Mouse (Mus musculus) spleen, adult 2 months (tissue): Measurements from ENCODE around the gene Rhbdf2. TPM values are rescaled to one million over a fixed set of nuclear protein-coding genes. Genes with fewer than 3 reads are reported as not detected.

ENCODE experiments used
- DNase-seq, 2 experiments: peaks; one replicate each; pipeline versions ENCODE4 v3.0.0 to v3.0.0-alpha.2; 2012 to 2021; ENCODE audit warnings: low spot score in 2 of 2, low read depth in 1 of 2
- H3K27ac ChIP-seq: fragments of 200-500 bp; 2 replicates; pipeline ENCODE4 v1.5.1; 2012; ENCODE audit warnings: low read length, inconsistent platforms; ENCODE audit not compliant: insufficient read depth
- H3K27me3 ChIP-seq: fragments of 200-500 bp; 2 replicates; pipeline ENCODE4 v1.6.1; 2012; ENCODE audit warnings: mild to moderate bottlenecking, moderate library complexity, low read length, inconsistent platforms; ENCODE audit not compliant: control insufficient read depth, insufficient read depth
- H3K36me3 ChIP-seq: fragments of 200-500 bp; 2 replicates; pipeline ENCODE4 v1.6.1; 2012; ENCODE audit warnings: mild to moderate bottlenecking, low read length, inconsistent platforms; ENCODE audit not compliant: control insufficient read depth, insufficient read depth
- H3K4me1 ChIP-seq: fragments of 200-500 bp; 2 replicates; pipeline ENCODE4 v1.6.1; 2011; ENCODE audit warnings: inconsistent platforms; ENCODE audit not compliant: control insufficient read depth, insufficient read depth, insufficient read length
- H3K4me3 ChIP-seq: fragments of 200-500 bp; 2 replicates; pipeline ENCODE4 v1.5.1; 2011; ENCODE audit warnings: mild to moderate bottlenecking, inconsistent platforms; ENCODE audit not compliant: insufficient read depth, insufficient read length; ENCODE audit errors: extremely low read depth
- CTCF ChIP-seq: fragments of 200-500 bp; IDR thresholded peaks from 2 replicates; pipeline ENCODE4 v1.5.1; 2011; ENCODE audit warnings: mild to moderate bottlenecking, inconsistent platforms; ENCODE audit not compliant: insufficient read depth, insufficient read length, insufficient replicate concordance; ENCODE audit errors: extremely low read depth
- POLR2A ChIP-seq: fragments of 200-500 bp; IDR thresholded peaks from 2 replicates; pipeline ENCODE4 v1.6.1; 2011; ENCODE audit warnings: low read depth, low read length, inconsistent platforms
- WGBS: fragments of 180-500 bp; shearing (Covaris S2); methylation state at CpG from one replicate; pipeline ENCODE4 v1.1.7; 2018; 5-methylcytosine and 5-hydroxymethylcytosine counted together
- polyA plus RNA-seq: library from polyadenylated mRNA; depleted of rRNA; stranded (reverse); fragments of >200 nt; gene quantifications from 2 replicates; pipeline ENCODE4 v1.2.3, GENCODE M21; 2012

Rhbdf2 gene
- polyA plus RNA-seq, 1 experiment, result 84.5 TPM

GRCm38 (mm10) chr11:116653709-116654221, 26.9 kb upstream of the Rhbdf2 start:
- Histone ChIP-seq H3K36me3 (no peaks in the 10 kb centered on the region), H3K27me3 (peaks cover 12% of the 10 kb centered on the region), H3K27ac (no peak overlapping the region), H3K4me1 (peaks cover 7% of the 10 kb centered on the region), H3K4me3 (peak overlapping the region; percentile 36; the same call in 1 of the 2 replicates)
- TF ChIP-seq CTCF, result no peak
- TF ChIP-seq POLR2A, result no peak
- no peak for DNase-seq
- 2% methylated on average over 47 of the region's 47 CpGs for WGBS

GRCm38 (mm10) chr11:116653234-116653633, 26.4 kb upstream of the Rhbdf2 start, which contains the start of gene Prcd:
TSS of gene Prcd (plus strand) at chr11:116653534.
- Histone ChIP-seq H3K27me3 (peaks cover 12% of the 10 kb centered on the region), H3K27ac (no peak within 1 kb of the TSS), H3K4me3 (peak within 1 kb of the TSS; percentile 36; the same call in 1 of the 2 replicates), H3K36me3 (no peaks in the 10 kb centered on the region), H3K4me1 (peaks cover 7% of the 10 kb centered on the region)
- DNase-seq, result no peak
- TF ChIP-seq POLR2A (no peak), CTCF (no peak)
- 22% methylated on average over 10 of the region's 10 CpGs for WGBS

GRCm38 (mm10) chr11:116652330-116653098, 25.7 kb upstream of the Rhbdf2 start:
- no peaks in the 10 kb centered on the region for H3K36me3 ChIP-seq
- peaks cover 7% of the 10 kb centered on the region; the same call in 1 of the 2 replicates for H3K4me1 ChIP-seq
- no peak for DNase-seq
- no peak overlapping the region for H3K4me3 ChIP-seq
- no peak for TF ChIP-seq CTCF
- no peak for TF ChIP-seq POLR2A
- 78% methylated on average over 25 of the region's 25 CpGs for WGBS
- peaks cover 12% of the 10 kb centered on the region for H3K27me3 ChIP-seq
- no peak overlapping the region for H3K27ac ChIP-seq

GRCm38 (mm10) chr11:116651339-116651738, 24.5 kb upstream of the Rhbdf2 start:
- H3K4me3 ChIP-seq, result no peak overlapping the region
- no peak for TF ChIP-seq CTCF
- TF ChIP-seq POLR2A, result no peak
- peaks cover 7% of the 10 kb centered on the region; the same call in 1 of the 2 replicates for H3K4me1 ChIP-seq
- 59% methylated on average over 8 of the region's 8 CpGs for WGBS
- peaks cover 12% of the 10 kb centered on the region for H3K27me3 ChIP-seq
- DNase-seq, result no peak
- H3K36me3 ChIP-seq, result no peaks in the 10 kb centered on the region
- H3K27ac ChIP-seq, result no peak overlapping the region

GRCm38 (mm10) chr11:116650811-116651210, 24.0 kb upstream of the Rhbdf2 start:
- no peak overlapping the region for H3K27ac ChIP-seq
- H3K36me3 ChIP-seq, result no peaks in the 10 kb centered on the region
- H3K4me1 ChIP-seq, result peaks cover 7% of the 10 kb centered on the region; the same call in 1 of the 2 replicates
- DNase-seq, result no peak
- H3K27me3 ChIP-seq, result peaks cover 12% of the 10 kb centered on the region
- no peak overlapping the region for H3K4me3 ChIP-seq
- 84% methylated on average over 8 of the region's 8 CpGs for WGBS
- TF ChIP-seq POLR2A, result no peak
- no peak for TF ChIP-seq CTCF

- Histone ChIP-seq H3K36me3 (no peaks in the 10 kb centered on the region), H3K27me3 (peaks cover 12% of the 10 kb centered on the region), H3K4me3 (no peak overlapping the region), H3K4me1 (peaks cover 7% of the 10 kb centered on the region; the same call in 1 of the 2 replicates), H3K27ac (no peak overlapping the region)
- no peak for TF ChIP-seq CTCF
- DNase-seq, result no peak
- 90% methylated on average over 13 of the region's 13 CpGs for WGBS
These were observed 23.0 kb upstream of the Rhbdf2 start for GRCm38 (mm10) chr11:116649711-116650337.

- Histone ChIP-seq H3K4me1 (peaks cover 4% of the 10 kb centered on the region; the same call in 1 of the 2 replicates), H3K36me3 (no peaks in the 10 kb centered on the region), H3K27me3 (peaks cover 8% of the 10 kb centered on the region), H3K27ac (peak overlapping the region; percentile 3; the same call in 1 of the 2 replicates), H3K4me3 (no peak overlapping the region)
- 81% methylated on average over 10 of the region's 10 CpGs for WGBS
- no peak for TF ChIP-seq POLR2A
- TF ChIP-seq CTCF, result no peak
- no peak for DNase-seq
These were observed 22.2 kb upstream of the Rhbdf2 start for GRCm38 (mm10) chr11:116648976-116649375.
